Mouse (Mus musculus) hindbrain, postnatal 0 days (tissue): Measurements from ENCODE around the gene Sox30. TPM values are rescaled to one million over a fixed set of nuclear protein-coding genes. Genes with fewer than 3 reads are reported as not detected.

Experiments used
- ATAC-seq: fragments of 200-750 bp; cut with Nextera tagmentation; 2 replicates; pipeline ENCODE4 v1.8.0; 2017; ENCODE audit warnings: mild to moderate bottlenecking, moderate TSS enrichment, moderate library complexity
- DNase-seq: peaks from one replicate; pipeline ENCODE4 v3.0.0-alpha.2; 2015; ENCODE audit warnings: low spot score
- H3K27ac ChIP-seq: fragments of 300-500 bp; sonication (generic); 2 replicates; pipeline ENCODE4 v1.5.1; 2014; ENCODE audit warnings: mild to moderate bottlenecking
- H3K27me3 ChIP-seq: fragments of 300-500 bp; sonication (generic); 2 replicates; pipeline ENCODE4 v1.6.1; 2014; ENCODE audit warnings: low read length, mixed read lengths; ENCODE audit not compliant: insufficient read depth
- H3K36me3 ChIP-seq: fragments of 300-500 bp; sonication (generic); 2 replicates; pipeline ENCODE4 v1.6.1; 2014; ENCODE audit warnings: low read length, mixed read lengths; ENCODE audit not compliant: insufficient read depth
- H3K4me1 ChIP-seq: fragments of 300-500 bp; sonication (generic); 2 replicates; pipeline ENCODE4 v1.6.1; 2014; ENCODE audit warnings: antibody characterized with exemption, low read length, mixed read lengths; ENCODE audit not compliant: insufficient read depth
- H3K4me2 ChIP-seq: fragments of 300-500 bp; sonication (generic); 2 replicates; pipeline ENCODE4 v1.6.1; 2014; ENCODE audit warnings: low read depth, mild to moderate bottlenecking, low read length, moderate library complexity, mixed read lengths
- H3K4me3 ChIP-seq: fragments of 300-500 bp; sonication (generic); 2 replicates; pipeline ENCODE4 v1.5.1; 2014; ENCODE audit warnings: low read length
- H3K9ac ChIP-seq: fragments of 300-500 bp; sonication (generic); replicated peaks from 2 replicates; pipeline ENCODE4 v1.6.1; 2014; ENCODE audit warnings: mild to moderate bottlenecking, low read length, moderate library complexity, mixed read lengths
- H3K9me3 ChIP-seq: fragments of 300-500 bp; sonication (generic); 2 replicates; pipeline ENCODE4 v1.6.1; 2016; ENCODE audit warnings: low read length, mixed read lengths
- CTCF ChIP-seq: IDR thresholded peaks from 2 replicates; pipeline ENCODE4 v1.5.1; 2016; ENCODE audit warnings: antibody characterized with exemption, control low read depth, low read depth
- WGBS: fragments of 180-500 bp; shearing (Covaris S2); extraction: QIAGEN DNeasy Blood & Tissue Kit; methylation state at CpG from one replicate; pipeline ENCODE4 v1.1.7; 2014; 5-methylcytosine and 5-hydroxymethylcytosine counted together
- polyA plus RNA-seq: library from polyadenylated mRNA; unstranded; fragments of >200 nt; fragmentation: Nextera tagmentation; extraction: Ambion mirVana; gene quantifications from 2 replicates; pipeline ENCODE4 v1.2.1, GENCODE M21; 2015
- total RNA-seq: library from RNA; depleted of rRNA; stranded (reverse); fragments of >200 nt; gene quantifications from 2 replicates; pipeline ENCODE4 v1.2.3, GENCODE M21; 2014

The Sox30 gene
- total and polyA plus RNA-seq, 2 experiments from 2014 or later, result 0.08 TPM; not detected in 1

GRCm38 (mm10) chr11:45960003-45960402, 20.1 kb upstream of the Sox30 start:
- ATAC-seq (no peak), DNase-seq (no peak)
- Histone ChIP-seq H3K9ac (no peak overlapping the region), H3K4me1 (no peaks in the 10 kb centered on the region), H3K4me3 (no peak overlapping the region), H3K36me3 (no peaks in the 10 kb centered on the region), H3K9me3 (no peaks in the 10 kb centered on the region), H3K27ac (no peak overlapping the region), H3K27me3 (no peaks in the 10 kb centered on the region), H3K4me2 (no peak overlapping the region)
- TF ChIP-seq CTCF, result no peak
- WGBS, result 92% methylated on average over 5 of the region's 5 CpGs

- no peak for TF ChIP-seq CTCF
Measured at GRCm38 (mm10) chr11:45966896-45967295, 13.2 kb upstream of the Sox30 start.

GRCm38 (mm10) chr11:45968466-45968865, 11.6 kb upstream of the Sox30 start:
- Histone ChIP-seq H3K4me2 (no peak overlapping the region), H3K27ac (no peak overlapping the region), H3K9me3 (no peaks in the 10 kb centered on the region), H3K4me1 (no peaks in the 10 kb centered on the region), H3K4me3 (no peak overlapping the region), H3K9ac (no peak overlapping the region), H3K27me3 (no peaks in the 10 kb centered on the region), H3K36me3 (no peaks in the 10 kb centered on the region)
- DNase-seq (no peak), ATAC-seq (no peak)
- WGBS, result 92% methylated on average over 3 of the region's 3 CpGs
- no peak for TF ChIP-seq CTCF

More at GRCm38 (mm10) chr11:45966896-45967295, 13.2 kb upstream of the Sox30 start:
- 87% methylated on average over 4 of the region's 4 CpGs for WGBS
- H3K4me2 ChIP-seq, result no peak overlapping the region
- no peak overlapping the region for H3K27ac ChIP-seq
- DNase-seq (no peak), ATAC-seq (no peak)
- H3K27me3 ChIP-seq, result no peaks in the 10 kb centered on the region
- H3K9ac ChIP-seq, result no peak overlapping the region
- H3K4me1 ChIP-seq, result no peaks in the 10 kb centered on the region
- H3K4me3 ChIP-seq, result no peak overlapping the region
- no peaks in the 10 kb centered on the region for H3K9me3 ChIP-seq
- H3K36me3 ChIP-seq, result no peaks in the 10 kb centered on the region

GRCm38 (mm10) chr11:45973635-45974034, 6.5 kb upstream of the Sox30 start:
- no peaks in the 10 kb centered on the region for H3K9me3 ChIP-seq
- no peak for TF ChIP-seq CTCF
- H3K27ac ChIP-seq, result no peak overlapping the region
- no peak overlapping the region for H3K9ac ChIP-seq
- ATAC-seq (no peak), DNase-seq (no peak)
- H3K36me3 ChIP-seq, result no peaks in the 10 kb centered on the region
- 85% methylated on average over 5 of the region's 5 CpGs for WGBS
- H3K4me2 ChIP-seq, result no peak overlapping the region
- H3K4me1 ChIP-seq, result no peaks in the 10 kb centered on the region
- H3K27me3 ChIP-seq, result no peaks in the 10 kb centered on the region
- no peak overlapping the region for H3K4me3 ChIP-seq

- TF ChIP-seq CTCF, result no peak
- Histone ChIP-seq H3K4me3 (no peak overlapping the region), H3K27me3 (no peaks in the 10 kb centered on the region), H3K9ac (no peak overlapping the region), H3K4me1 (no peaks in the 10 kb centered on the region), H3K9me3 (no peaks in the 10 kb centered on the region), H3K36me3 (no peaks in the 10 kb centered on the region), H3K4me2 (no peak overlapping the region), H3K27ac (no peak overlapping the region)
- DNase-seq, result no peak
- WGBS, result 92% methylated on average over 8 of the region's 8 CpGs
- ATAC-seq, result no peak
Measured at GRCm38 (mm10) chr11:45974466-45974865, 5.6 kb upstream of the Sox30 start.

- no peak overlapping the region for H3K4me3 ChIP-seq
- 83% methylated on average over 3 of the region's 3 CpGs for WGBS
Measured at GRCm38 (mm10) chr11:45976061-45976460, 4.0 kb upstream of the Sox30 start.

GRCm38 (mm10) chr11:45980893-45981253, 763 bp downstream of the Sox30 start:
- H3K27ac ChIP-seq, result no peak overlapping the region; the same call in 1 of the 2 replicates
- H3K4me1 ChIP-seq, result no peaks in the 10 kb centered on the region
- peak; percentile 16 for ATAC-seq
- no peak for DNase-seq
- no peak for TF ChIP-seq CTCF
- H3K9me3 ChIP-seq, result no peaks in the 10 kb centered on the region
- H3K9ac ChIP-seq, result peak overlapping the region; percentile 78
- H3K36me3 ChIP-seq, result no peaks in the 10 kb centered on the region
- peak overlapping the region; percentile 48 for H3K4me3 ChIP-seq
- no peaks in the 10 kb centered on the region for H3K27me3 ChIP-seq
- WGBS, result 43% methylated on average over 19 of the region's 19 CpGs
- H3K4me2 ChIP-seq, result peak overlapping the region; percentile 72

More at GRCm38 (mm10) chr11:45976061-45976460, 4.0 kb upstream of the Sox30 start:
- Histone ChIP-seq H3K27ac (no peak overlapping the region), H3K4me1 (no peaks in the 10 kb centered on the region), H3K27me3 (no peaks in the 10 kb centered on the region), H3K9ac (no peak overlapping the region), H3K36me3 (no peaks in the 10 kb centered on the region), H3K9me3 (no peaks in the 10 kb centered on the region), H3K4me2 (no peak overlapping the region)
- no peak for DNase-seq
- no peak for TF ChIP-seq CTCF
- no peak for ATAC-seq
